Mouse (Mus musculus): Measurements from ENCODE around the gene Sub1.

DNA sequence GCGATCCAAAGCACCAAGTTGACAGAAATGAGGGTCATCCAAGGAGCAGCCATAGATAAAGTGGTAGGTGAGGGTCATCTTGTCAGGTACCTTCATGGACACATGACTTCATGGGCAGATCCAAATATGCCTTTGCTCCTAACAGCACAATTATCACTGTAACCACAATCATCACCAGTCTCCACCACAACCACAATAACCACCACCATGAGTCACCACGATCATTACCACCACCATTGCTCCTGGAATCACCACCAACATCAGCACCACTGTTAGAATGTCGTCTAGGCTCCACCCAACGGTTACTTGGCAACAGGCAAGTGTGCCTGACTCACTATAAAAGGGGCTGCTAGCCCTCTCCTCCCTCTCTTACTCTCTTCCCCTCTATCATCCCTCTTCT lies 33.4 kb upstream of the Sub1 start:
- no peak for TF ChIP-seq CTCF (IDR thresholded peaks at IDR 0.05)
- TF ChIP-seq POLR2A (IDR thresholded peaks at IDR 0.05; ENCODE audit: insufficient read depth, low read depth, low read length): no peak
- no peak for TF ChIP-seq EP300 (IDR thresholded peaks at IDR 0.05; ENCODE audit: insufficient read depth, low read depth, low read length)
